Mouse (Mus musculus) layer of hippocampus, adult 18-20 months (tissue): ENCODE data around the gene Hist1h4k. TPM values are rescaled to one million over a fixed set of nuclear protein-coding genes. Genes with fewer than 3 reads are reported as not detected.
"Not testable (repeated sequence)": the region's sequence is repeated elsewhere in the genome, so short reads cannot be mapped to it uniquely, and the experiment has no call there.

ENCODE experiments used
- DNase-seq, 2 experiments: peaks; one replicate each; pipeline ENCODE4 v3.0.0; 2022; ENCODE audit warnings: low spot score in 2 of 2
- microRNA-seq, 2 experiments: library from miRNA; unstranded; fragments of <30 nt; microRNA quantifications; one replicate each; pipeline ENCODE4 v1.2.0; 2021
- total RNA-seq, 2 experiments: library from RNA; stranded (reverse); gene quantifications; 2 replicates each; pipeline ENCODE4 v1.2.3; 2021

Hist1h4k gene
- total RNA-seq, 2 experiments from 2014 or later, result 282 to 318 TPM

- not testable (repeated sequence) for DNase-seq
These were observed 29.1 kb downstream of the Hist1h4k start for GRCm38 (mm10) chr13:21721107-21721756.

DNA sequence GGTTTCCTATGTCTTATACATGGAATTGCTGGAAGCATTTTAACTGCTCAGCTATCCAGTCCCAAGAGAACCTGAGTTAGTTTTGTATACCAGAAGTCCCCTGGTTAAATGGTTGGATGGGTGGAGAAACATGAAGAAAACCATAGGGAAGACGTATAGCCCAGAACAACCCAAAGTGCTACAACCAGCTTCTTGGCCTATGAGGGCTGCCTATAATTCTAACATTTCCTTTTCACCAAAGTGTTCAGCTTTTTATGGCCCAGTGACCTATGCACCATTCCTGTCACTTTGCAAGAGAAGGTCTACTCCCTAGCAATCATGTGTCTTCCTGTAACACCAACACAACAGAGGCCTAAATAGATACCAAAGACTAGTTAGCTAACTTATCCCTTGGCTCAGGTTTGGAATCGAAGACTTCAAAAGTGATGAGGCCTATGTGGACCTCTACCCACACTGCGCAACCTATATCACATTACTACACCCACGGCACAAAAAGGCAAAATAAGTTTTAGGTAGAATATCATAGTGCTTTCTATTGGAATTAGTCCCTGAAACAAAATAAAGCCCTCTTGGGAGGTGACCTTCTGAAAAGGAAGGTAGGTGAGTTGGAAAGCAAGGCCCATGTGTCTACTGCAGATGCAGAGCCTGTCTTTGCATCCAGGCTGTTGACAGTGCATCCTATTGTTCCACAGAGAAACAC is 31.8 kb downstream of the Hist1h4k start:
- DNase-seq, result no peak

GRCm38 (mm10) chr13:21717397-21718357 is 32.6 kb downstream of the Hist1h4k start, which contains the start of gene Hist1h3h:
Gene Hist1h3h, plus strand, starts transcription at chr13:21717659.
- peak; percentile 84 to 94 for DNase-seq

DNA sequence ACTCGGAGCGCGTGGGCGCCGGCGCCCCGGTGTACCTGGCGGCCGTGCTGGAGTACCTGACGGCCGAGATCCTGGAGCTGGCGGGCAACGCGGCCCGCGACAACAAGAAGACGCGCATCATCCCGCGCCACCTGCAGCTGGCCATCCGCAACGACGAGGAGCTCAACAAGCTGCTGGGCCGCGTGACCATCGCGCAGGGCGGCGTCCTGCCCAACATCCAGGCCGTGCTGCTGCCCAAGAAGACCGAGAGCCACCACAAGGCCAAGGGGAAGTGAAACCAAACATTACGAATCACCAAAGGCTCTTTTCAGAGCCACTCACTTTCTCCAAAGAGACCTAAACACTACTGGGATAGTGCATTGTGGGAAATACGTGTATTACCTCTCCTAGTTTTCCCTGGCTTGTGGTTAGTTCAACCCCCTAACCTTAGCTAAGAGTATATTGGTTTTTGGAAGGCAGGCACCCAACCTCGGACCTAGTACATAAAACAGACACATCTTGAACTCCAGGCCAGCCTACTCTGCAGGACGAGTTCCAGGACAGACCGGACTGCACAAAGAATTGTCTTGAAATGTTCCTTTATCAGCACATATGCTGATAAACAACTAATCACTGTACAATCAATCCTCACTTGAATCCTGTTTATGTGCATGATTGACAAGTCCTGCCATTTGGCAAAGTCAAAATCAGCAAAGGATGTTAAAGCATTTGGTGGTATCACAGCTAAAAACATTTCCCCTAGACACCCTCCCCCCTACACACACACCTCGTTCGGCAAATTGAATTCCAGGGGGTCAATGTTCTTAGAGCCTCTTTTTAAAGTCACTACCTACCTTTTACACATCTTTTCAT is 33.5 kb downstream of the Hist1h4k start:
- peak in 1 of 2 experiments; percentile 22 for DNase-seq

- peak; percentile 84 to 96 for DNase-seq
These were observed 34.3 kb downstream of the Hist1h4k start, which contains the start of the genes Hist1h2bl and Hist1h2ai for GRCm38 (mm10) chr13:21715864-21716539. Gene Hist1h2bl, minus strand, starts transcription at chr13:21716143. Gene Hist1h2ai, plus strand, starts transcription at chr13:21716422.

DNA sequence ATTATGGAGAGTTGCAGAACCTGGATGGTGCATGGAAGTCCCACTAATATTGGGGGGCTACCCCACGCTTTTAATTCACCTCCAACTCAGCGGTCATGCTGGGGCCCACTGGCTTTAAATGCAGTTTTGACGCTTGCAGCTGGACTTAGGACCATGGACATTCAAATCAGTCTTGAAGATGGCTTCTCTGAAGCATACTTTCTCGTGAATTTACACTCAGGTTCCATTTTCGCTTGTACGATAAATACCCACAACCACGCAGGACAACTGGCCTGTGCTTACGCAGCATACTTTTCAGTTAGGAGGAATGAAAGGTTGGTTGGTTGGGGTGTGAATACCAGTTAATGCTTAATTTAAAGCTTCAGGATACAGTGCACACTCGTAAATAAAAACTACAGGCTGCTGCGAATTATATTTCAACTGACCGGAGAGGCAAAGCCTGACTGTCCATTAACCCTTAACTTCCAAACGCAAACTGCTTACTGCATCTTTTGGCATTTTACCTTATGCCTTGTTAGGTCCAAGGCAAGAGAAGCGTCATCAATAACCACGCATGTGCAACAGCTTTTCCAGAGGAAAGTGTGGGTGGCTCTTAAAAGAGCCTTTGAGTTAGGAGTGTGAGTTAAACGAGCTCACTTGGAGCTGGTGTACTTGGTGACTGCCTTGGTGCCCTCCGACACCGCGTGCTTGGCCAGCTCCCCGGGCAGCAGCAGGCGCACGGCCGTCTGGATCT is 35.0 kb downstream of the Hist1h4k start:
- DNase-seq, result peak; percentile 6 to 39

DNA sequence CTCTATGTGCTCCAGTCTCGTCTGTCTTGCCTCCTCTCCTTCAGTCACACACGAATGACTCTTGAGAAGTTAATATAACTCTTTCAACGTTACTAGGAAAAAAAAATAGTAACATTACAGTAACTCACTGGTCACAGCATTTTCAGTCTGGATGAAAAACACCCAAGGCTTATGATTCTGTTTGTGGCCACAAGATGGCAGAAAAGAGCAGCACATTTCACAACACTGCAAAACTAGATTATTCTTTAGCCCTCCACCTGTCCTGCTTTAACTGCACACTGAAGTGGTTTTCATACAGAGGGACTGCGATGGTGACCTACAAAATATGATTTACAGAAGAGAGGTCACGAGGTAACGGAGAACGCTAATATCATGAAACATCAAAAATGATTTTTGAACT is 35.6 kb downstream of the Hist1h4k start:
- peak; percentile 34 to 86 for DNase-seq

DNA sequence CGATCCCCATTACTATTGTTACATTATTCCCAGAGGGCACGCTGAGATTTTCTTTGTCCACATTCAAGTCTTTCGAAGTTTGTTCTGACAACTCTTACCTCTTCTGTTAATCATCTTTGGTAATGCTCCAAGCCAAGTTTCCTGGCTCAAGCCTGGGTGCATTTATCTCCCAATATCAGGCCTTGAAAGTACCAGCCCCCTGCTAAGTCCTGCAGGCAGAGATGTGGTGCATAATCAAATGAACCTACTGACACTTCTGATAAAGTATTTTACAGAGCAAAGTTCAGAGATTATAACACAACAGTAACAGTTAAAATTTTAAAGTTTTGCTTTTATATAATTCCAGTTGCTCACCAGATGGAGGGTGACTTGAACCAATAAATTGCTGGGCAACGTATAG is 38.6 kb downstream of the Hist1h4k start:
- no peak for DNase-seq

DNA sequence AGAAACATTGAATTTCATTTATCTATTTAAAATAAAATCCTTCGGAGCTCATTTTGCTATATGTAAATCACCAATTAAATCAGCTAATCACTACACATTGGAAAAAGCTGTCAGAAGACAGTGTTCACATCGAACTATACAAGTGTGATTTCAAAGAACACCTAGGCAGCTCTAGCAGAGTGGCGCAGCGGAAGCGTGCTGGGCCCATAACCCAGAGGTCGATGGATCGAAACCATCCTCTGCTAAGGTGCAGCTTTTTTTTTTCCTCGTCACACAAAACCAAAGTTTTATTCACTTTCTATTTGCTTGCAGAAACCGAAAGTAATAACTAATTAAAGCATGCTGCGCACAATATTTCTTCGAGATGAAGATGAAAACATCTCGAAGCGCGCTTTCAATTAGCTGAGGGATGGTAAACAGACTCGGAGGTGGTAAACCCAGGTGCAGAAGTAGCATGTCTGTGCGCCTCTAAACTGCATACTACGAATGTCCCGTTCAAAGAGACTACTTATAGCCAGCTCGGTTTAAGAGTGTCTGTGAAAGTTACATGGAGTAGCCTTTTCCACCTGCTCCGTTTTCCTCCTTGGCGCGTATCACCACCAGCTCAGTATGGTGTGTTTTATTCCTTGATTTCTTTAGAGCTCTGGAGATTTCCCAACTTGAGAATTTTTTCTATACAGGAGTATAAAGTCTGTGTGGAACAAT is 39.3 kb downstream of the Hist1h4k start:
- DNase-seq, result peak; percentile 67 to 90

GRCm38 (mm10) chr13:21710031-21710711 is 40.1 kb downstream of the Hist1h4k start:
- DNase-seq, result peak; percentile 84 to 94

DNA sequence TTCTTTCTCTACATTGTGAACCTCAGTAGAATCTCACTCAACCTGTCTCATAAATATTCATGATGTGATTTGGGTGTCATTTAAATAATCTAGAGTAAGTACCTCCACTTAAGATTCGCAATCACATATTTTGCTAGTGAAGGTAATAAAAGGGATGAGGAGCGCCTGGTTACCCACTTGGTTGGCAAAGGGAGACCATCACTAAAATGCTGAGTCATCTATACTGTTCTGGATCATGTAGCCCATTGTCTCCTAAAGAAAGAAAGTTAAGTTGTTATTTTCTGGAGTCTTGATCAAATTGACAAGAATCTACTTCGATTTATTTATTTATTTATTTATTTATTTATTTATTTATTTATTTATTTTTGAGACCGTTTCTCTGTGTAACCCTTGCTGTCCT is 43.6 kb downstream of the Hist1h4k start:
- DNase-seq, result no peak

Small RNA genes within 50 kb of the gene (microRNA-seq; reads per million reads assigned to microRNA genes)
- gene Gm44346, result 0 reads per million in 2 experiments
- gene Gm44357, result 0 reads per million in 2 experiments
- gene Gm44367, result 0 reads per million in 2 experiments
- 0 reads per million in 2 experiments for gene Gm44454

Other genes with a start within 250 kb of the Hist1h4k start
- gene Gm11273, start 249.1 kb downstream of the Hist1h4k start, total RNA-seq, result 10 to 100 TPM; 56.7 to 70.9 TPM
- 10 to 100 TPM; 16.8 to 18.7 TPM for gene Zkscan8, start 219.4 kb downstream of the Hist1h4k start, total RNA-seq
- gene Olfr1366, start 207.7 kb downstream of the Hist1h4k start, total RNA-seq, result not detected
- not detected for gene Olfr1535, start 190.6 kb downstream of the Hist1h4k start, total RNA-seq
- gene Olfr1364, start 168.7 kb downstream of the Hist1h4k start, total RNA-seq, result not detected
- gene Olfr1362, start 136.5 kb downstream of the Hist1h4k start, total RNA-seq, result not detected
- not detected for gene Olfr11, start 108.0 kb downstream of the Hist1h4k start, total RNA-seq
- not detected for gene Olfr1361, start 87.1 kb downstream of the Hist1h4k start, total RNA-seq
- not detected for gene Olfr1360, start 73.1 kb downstream of the Hist1h4k start, total RNA-seq
- not detected for gene Olfr1359, start 52.4 kb downstream of the Hist1h4k start, total RNA-seq
- 10 to 100 TPM; 27.6 to 36.7 TPM for gene Hist1h2bl, start 34.4 kb downstream of the Hist1h4k start, total RNA-seq
- gene Hist1h2ai, start 34.1 kb downstream of the Hist1h4k start, total RNA-seq, result 10 to 100 TPM in 1 of 2 experiments, 1 to 10 TPM in 1; 8.2 to 48.5 TPM
- 10 to 100 TPM; 48.4 to 55.7 TPM for gene Hist1h3h, start 32.8 kb downstream of the Hist1h4k start, total RNA-seq
- gene Hist1h2bm, start 28.5 kb downstream of the Hist1h4k start, total RNA-seq, result 1 to 10 TPM; 2.9 to 3.3 TPM
- gene Hist1h4j, start 15.4 kb downstream of the Hist1h4k start, total RNA-seq, result 10 to 100 TPM; 14.8 to 23.1 TPM
- gene Hist1h2ak, start 3.3 kb upstream of the Hist1h4k start, total RNA-seq, result 10 to 100 TPM; 11.8 to 15.2 TPM
- gene Hist1h2bn, start 3.6 kb upstream of the Hist1h4k start, total RNA-seq, result 1 to 10 TPM; 2.7 to 6.6 TPM
- gene Hist1h1b, start 30.1 kb upstream of the Hist1h4k start, total RNA-seq, result 1 to 10 TPM; 4.4 to 4.9 TPM
- gene Hist1h3i, start 32.9 kb upstream of the Hist1h4k start, total RNA-seq, result 10 to 100 TPM; 45.5 to 56.3 TPM
- not detected for gene Hist1h2an, start 36.7 kb upstream of the Hist1h4k start, total RNA-seq
- 1 to 10 TPM; 4.7 to 5.9 TPM for gene Hist1h2bp, start 37.0 kb upstream of the Hist1h4k start, total RNA-seq
- gene Hist1h2bq, start 59.7 kb upstream of the Hist1h4k start, total RNA-seq, result 10 to 100 TPM; 36.0 to 39.2 TPM
- 10 to 100 TPM; 10.7 to 27.7 TPM for gene Hist1h2ao, start 60.0 kb upstream of the Hist1h4k start, total RNA-seq
- gene Hist1h4m, start 61.2 kb upstream of the Hist1h4k start, total RNA-seq, result 100 to 1,000 TPM; 262 to 266 TPM
- gene Hist1h4n, start 81.7 kb upstream of the Hist1h4k start, total RNA-seq, result 10 to 100 TPM; 39.3 to 58.5 TPM
- gene Hist1h2ap, start 83.0 kb upstream of the Hist1h4k start, total RNA-seq, result 10 to 100 TPM in 1 of 2 experiments, not detected in 1; 24.8 TPM
- gene Hist1h2br, start 83.2 kb upstream of the Hist1h4k start, total RNA-seq, result 10 to 100 TPM; 36.0 to 38.4 TPM
- 1 to 10 TPM; 2.5 to 2.9 TPM for gene Zfp184, start 194.6 kb upstream of the Hist1h4k start, total RNA-seq
- gene Pom121l2, start 230.7 kb upstream of the Hist1h4k start, total RNA-seq, result under 1 TPM in 1 of 2 experiments, not detected in 1; 0.12 TPM